Mouse (Mus musculus) left cerebral cortex, adult 6 months (tissue): Measurements from ENCODE around the gene Prr14l. TPM values are rescaled to one million over a fixed set of nuclear protein-coding genes. Genes with fewer than 3 reads are reported as not detected.

Source experiments
- long read RNA-seq, 2 experiments: library from polyadenylated mRNA; unstranded; transcript quantifications; one replicate each; pipeline ENCODE4 v2.0.0; 2019 to 2020
- polyA plus RNA-seq: library from polyadenylated mRNA; unstranded; fragments of <200 nt; fragmentation: Nextera tagmentation; gene quantifications from 2 replicates; pipeline ENCODE4 v1.2.3, GENCODE M21; 2021

The Prr14l gene
- 9.5 and 10.4 TPM in 2 replicates for polyA plus RNA-seq
- long read RNA-seq, experiment 1, partial matches to known transcripts: 15 of 54 reads
- long read RNA-seq, experiment 1, other reads (novel, unspliced or antisense): 39 of 54 reads
- long read RNA-seq, experiment 2, partial matches to known transcripts: 6 of 17 reads
- long read RNA-seq, experiment 2, other reads (novel, unspliced or antisense): 11 of 17 reads

GRCm38 (mm10) chr5:32853731-32854507, at the start of gene Prr14l:
Gene Prr14l (minus strand): TSS chr5:32854256.

GRCm38 (mm10) chr5:32863253-32864228, 9.5 kb upstream of the Prr14l start, which contains the start of gene Depdc5:
Gene Depdc5 (plus strand): TSS chr5:32863701.

GRCm38 (mm10) chr5:32827009-32827408, 27.0 kb downstream of the Prr14l start, which contains the start of gene Gm20671:
Gene Gm20671 (minus strand): TSS chr5:32827109.

GRCm38 (mm10) chr5:32785313-32785915, 68.6 kb downstream of the Prr14l start, which contains the start of gene Pisd:
Gene Pisd (minus strand): TSS chr5:32785646.

Other genes starting within 250 kb of the Prr14l start
- gene Yes1, start 243.1 kb downstream of the Prr14l start, polyA plus RNA-seq: 4.2 and 4.4 TPM in 2 replicates
- gene Pisd, start 68.6 kb downstream of the Prr14l start, polyA plus RNA-seq: 72.1 and 88.6 TPM in 2 replicates
- gene Gm20671, start 27.1 kb downstream of the Prr14l start, polyA plus RNA-seq: not detected in 2 replicates
- 14.5 and 18.2 TPM in 2 replicates for gene Depdc5, start 9.4 kb upstream of the Prr14l start, polyA plus RNA-seq
- 713 and 1,110 TPM in 2 replicates for gene Ywhah, start 164.6 kb upstream of the Prr14l start, polyA plus RNA-seq
- gene Slc5a1, start 250.0 kb upstream of the Prr14l start, polyA plus RNA-seq: not detected in 2 replicates